Mouse (Mus musculus): ENCODE measurements around the gene Aida.
"Not testable (repeated sequence)": the region's sequence is repeated elsewhere in the genome, so short reads cannot be mapped to it uniquely, and the experiment has no call there.

Aida gene

DNA sequence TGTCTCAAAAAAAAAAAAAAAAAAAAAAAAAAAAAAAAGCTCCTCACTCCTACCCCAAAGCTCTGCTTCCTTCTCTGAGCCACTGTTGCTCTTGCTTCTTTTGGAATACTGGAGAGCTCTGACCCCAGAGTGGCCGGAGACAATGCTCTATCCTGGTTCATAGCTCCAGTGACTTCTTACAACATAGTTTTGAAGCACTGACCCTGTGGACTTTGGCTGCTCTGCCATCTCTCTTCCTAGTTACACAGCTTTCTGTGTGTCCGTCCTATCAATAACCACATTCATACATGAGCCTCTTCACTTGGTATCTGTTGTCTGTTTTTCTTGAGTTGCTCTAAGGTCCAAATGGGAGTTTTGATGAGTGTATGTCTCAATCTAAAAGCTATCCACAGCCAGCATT, 15.7 kb downstream of the Aida start:
- no peak for DNase-seq (ENCODE audit: inconsistent age in 2 of 2, low spot score in 1 of 2)

- no peak for DNase-seq (ENCODE audit: inconsistent age in 2 of 2, low spot score in 1 of 2)
Measured at GRCm38 (mm10) chr1:183315783-183316182, 19.4 kb downstream of the Aida start.

DNA sequence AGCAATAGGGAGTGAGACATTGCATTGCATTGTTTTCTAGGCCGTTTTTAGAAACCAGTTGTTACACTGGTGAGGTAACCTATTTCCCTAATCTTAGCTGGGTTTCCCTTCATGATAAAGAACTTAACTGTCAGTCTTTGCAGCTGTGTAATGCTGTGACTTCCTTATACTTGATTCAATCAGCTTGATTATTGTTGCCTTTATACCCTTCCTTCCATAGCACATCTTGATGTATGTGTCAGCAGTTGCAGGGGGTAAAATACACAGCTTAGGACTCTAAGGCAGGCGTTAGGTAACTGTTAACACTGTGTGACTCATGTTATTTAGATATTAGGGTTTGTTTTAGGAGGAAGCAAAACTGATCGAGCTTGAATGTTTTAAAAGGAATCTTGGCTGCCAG, 24.3 kb downstream of the Aida start:
- DNase-seq (ENCODE audit: inconsistent age in 2 of 2, low spot score in 1 of 2) = no peak

GRCm38 (mm10) chr1:183322496-183322895, 26.1 kb downstream of the Aida start:
- DNase-seq (ENCODE audit: inconsistent age in 2 of 2, low spot score in 1 of 2) = not testable (repeated sequence)

DNA sequence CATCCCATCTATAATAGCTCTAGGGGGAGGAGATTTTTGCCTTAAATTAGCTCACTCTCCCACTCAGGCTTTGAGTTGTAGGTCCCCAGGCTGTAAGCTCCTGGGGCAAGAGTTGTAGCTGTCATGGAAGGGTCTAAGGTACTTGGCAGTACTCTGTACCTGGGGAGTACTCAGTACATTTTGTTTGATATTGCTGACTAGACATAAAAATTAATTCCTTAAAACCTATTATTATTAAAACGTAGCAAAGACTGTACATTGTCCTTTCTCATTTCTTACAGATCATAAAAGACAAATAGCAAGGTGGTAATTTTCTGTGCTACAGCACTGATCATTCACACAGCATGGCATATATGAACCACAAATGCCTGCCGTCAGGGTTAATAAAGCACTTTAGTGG, 27.5 kb downstream of the Aida start:
- DNase-seq (ENCODE audit: inconsistent age in 2 of 2, low spot score in 1 of 2) = no peak

GRCm38 (mm10) chr1:183324433-183324832, 28.0 kb downstream of the Aida start:
- no peak for DNase-seq (ENCODE audit: inconsistent age in 2 of 2, low spot score in 1 of 2)

GRCm38 (mm10) chr1:183327171-183327570, 30.8 kb downstream of the Aida start:
- peak in 1 of 2 experiments; percentile 70 for DNase-seq (ENCODE audit: inconsistent age in 2 of 2, low spot score in 1 of 2)

DNA sequence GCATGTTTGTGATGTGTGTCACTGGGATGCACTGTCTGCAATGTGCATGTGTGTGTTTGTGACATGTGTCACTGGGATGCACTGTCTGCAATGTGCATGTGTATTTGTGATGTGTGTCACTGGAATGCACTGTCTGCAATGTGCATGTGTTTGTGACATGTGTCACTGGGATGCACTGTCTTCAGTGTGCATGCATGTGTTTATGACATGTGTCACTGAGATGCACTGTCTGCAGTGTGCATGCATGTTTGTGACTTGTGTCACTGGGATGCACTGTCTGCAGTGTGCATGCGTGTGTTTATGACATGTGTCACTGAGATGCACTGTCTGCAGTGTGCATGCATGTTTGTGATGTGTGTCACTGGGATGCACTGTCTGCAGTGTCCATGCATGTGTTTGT, 46.5 kb downstream of the Aida start:
- DNase-seq (ENCODE audit: inconsistent age in 2 of 2, low spot score in 1 of 2) = not testable (repeated sequence)

DNA sequence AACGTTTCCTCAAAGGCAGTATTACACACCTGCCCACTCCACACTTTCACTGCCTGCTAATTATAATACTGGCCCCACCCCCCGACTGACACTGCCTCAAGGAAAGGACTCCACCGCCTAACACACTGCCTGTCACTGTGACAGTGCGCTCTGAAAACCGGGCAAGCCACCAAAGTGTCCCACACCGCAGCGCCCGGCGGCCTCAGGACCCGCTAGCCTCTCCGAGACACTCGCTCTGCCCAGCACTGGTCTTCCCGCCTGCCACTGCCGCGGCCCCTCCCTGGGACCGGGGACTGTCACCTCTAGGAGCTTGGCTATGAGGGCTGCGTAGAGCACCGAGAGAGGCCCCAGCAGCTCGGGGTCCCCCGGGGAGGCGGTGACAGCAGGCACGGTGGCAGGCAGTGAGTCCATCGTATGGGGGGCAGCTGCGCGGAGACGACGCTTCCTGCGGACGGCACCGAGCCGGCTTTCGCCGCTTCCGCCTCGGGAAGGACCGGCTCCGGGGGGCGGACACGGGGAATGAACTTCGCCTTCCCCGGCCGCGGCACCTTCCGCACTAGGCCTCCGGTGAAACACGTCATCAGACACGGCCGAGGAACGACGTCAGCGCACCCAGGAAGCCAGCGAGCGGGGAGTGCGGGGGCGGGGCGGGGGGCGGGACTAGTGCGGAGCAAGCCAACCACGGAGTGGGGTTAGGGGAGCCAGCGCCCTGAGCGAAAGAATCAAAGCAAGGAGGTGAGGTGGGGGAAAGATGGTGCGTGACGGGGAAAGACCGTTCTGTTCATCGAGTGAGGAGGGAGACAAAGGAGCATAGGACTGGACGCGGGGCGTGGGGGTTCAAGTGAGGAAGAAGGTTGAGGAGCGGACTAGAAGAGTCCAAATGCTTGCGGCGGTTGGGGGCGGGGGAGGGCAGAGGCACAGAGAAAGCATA, 48.8 kb downstream of the Aida start:
- peak; percentile 90 to 95 for DNase-seq (ENCODE audit: inconsistent age in 2 of 2, low spot score in 1 of 2)

DNA sequence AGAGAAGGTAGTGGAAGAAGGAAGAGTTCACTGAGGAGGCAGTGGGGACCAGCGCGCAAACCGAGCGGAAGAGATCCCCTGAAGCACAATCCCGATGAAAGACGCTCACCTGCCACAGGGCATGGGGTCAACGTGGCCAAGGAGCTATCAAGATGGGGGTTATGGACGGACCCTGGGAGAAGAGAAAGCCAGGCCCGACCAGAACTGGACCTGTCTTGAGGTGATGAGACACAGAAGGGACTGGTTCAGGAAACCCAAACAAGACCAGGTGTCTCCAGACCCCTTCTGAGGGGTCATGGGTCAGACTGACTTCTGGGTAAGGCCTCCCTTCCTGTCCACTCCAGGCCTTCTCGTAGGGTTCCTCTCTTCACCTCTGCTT, 49.4 kb downstream of the Aida start:
- DNase-seq (ENCODE audit: inconsistent age in 2 of 2, low spot score in 1 of 2) = no peak

GRCm38 (mm10) chr1:183349840-183350239, 53.5 kb downstream of the Aida start:
- DNase-seq (ENCODE audit: inconsistent age in 2 of 2, low spot score in 1 of 2) = peak; percentile 79 to 94

DNA sequence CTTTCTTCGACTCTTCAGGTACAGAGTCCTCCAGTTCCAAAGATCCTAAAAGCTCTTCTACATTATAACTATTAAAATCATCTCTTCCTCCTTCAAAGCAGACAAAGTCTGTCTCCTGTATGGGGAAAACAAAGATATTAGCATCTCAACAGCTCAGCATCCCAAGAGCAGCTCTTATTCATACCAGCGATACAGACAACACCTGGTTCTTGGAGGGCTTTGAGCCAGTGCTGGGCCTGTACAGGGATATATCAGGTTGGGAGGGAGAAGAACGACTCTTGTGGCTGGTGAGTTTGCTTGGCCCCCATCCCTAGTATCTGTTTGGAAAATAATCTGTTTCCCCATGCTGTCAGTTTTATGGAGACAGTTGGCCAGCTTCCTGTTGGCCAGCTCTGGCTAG, 62.5 kb downstream of the Aida start:
- no peak for DNase-seq (ENCODE audit: inconsistent age in 2 of 2, low spot score in 1 of 2)

GRCm38 (mm10) chr1:183362301-183362700, 65.9 kb downstream of the Aida start:
- DNase-seq (ENCODE audit: inconsistent age in 2 of 2, low spot score in 1 of 2) = no peak

DNA sequence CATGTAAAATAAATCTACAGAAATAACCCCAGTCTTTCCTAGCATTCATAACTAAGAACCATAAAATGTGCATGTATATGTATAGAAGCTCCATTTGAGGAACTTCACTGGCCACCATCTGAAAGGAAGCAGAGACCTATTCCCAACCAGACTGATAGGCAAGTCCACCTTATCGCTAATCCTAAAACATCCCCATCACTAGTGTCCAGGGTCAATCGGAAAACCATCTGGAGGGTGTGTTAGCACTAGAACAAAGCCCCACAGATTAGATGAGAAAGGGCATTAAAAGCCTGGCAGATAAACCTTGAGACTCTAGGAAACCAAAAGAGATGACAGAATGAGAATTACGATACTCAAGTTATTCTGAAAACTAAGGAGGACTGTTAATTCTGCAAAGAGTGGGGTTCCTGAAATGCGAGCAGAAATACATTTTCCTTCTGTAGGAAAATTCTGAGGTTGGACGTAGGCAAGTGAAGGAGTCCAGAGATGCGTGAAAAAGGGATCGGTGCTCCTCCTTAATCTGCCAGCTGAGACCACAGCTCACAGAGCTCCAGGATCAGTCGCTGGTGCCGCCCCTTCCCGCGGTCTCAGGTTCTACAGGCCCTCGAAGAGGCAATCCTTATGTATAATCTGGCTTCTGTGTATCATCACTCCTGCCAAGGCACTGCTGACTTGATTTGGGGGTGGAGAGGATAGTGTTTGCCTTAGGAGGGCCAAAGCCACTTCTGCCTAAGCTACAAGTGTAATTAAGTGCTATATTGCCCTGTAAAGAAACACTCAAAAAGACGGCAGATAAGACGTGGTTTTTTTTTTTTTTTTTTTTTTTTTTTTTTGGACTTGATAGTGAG, 66.6 kb downstream of the Aida start:
- DNase-seq (ENCODE audit: inconsistent age in 2 of 2, low spot score in 1 of 2) = no peak

GRCm38 (mm10) chr1:183363577-183363867, 67.1 kb downstream of the Aida start:
- DNase-seq (ENCODE audit: inconsistent age in 2 of 2, low spot score in 1 of 2) = no peak

- DNase-seq (ENCODE audit: inconsistent age in 2 of 2, low spot score in 1 of 2) = peak in 1 of 2 experiments; percentile 48
Measured at GRCm38 (mm10) chr1:183366361-183366760, 70.0 kb downstream of the Aida start.

DNA sequence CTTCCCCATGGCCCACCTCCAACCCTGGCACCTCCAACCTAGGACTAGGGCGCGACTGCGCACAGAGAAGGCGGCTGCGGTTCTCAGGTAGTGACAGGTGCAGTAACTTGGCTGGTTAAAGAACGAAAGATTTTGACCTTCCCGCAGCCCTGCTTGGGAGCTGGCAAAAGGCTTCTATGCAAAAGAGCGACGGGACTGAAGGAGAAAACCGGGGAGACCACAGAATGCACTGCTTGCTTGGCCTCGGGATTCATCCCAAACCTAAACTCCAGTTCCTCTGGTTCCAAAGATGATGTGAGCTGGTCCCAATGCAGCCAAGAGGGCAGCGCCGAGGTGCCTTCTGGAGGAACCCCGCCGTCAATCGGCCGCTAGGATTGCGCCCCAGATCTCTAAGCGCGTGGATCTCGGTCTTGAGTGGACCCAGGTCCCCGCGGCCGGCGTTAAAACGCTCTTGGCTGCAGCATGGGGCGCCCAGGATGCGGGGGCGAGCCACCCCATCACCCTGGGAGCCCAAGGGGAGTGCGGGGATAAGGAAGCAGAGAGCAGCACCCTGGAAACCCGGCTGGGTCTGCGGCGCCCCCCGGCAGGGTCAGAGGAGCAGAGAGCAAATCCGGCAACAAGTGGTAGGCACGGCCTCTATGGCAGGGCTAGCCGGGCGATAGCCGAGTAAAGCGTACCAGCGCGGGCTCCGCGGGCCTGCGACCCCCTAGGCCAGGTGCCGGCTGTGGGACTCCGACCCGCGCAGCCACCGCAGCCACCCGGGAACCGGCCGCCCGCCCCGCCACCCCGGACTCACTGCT, 72.4 kb downstream of the Aida start:
- peak in 1 of 2 experiments; percentile 78 for DNase-seq (ENCODE audit: inconsistent age in 2 of 2, low spot score in 1 of 2)

- peak; percentile 97 to 98 for DNase-seq (ENCODE audit: inconsistent age in 2 of 2, low spot score in 1 of 2)
Measured at GRCm38 (mm10) chr1:183369427-183370014, 73.1 kb downstream of the Aida start, which contains the start of gene Mia3. Mia3 (minus strand) TSS chr1:183369553.

DNA sequence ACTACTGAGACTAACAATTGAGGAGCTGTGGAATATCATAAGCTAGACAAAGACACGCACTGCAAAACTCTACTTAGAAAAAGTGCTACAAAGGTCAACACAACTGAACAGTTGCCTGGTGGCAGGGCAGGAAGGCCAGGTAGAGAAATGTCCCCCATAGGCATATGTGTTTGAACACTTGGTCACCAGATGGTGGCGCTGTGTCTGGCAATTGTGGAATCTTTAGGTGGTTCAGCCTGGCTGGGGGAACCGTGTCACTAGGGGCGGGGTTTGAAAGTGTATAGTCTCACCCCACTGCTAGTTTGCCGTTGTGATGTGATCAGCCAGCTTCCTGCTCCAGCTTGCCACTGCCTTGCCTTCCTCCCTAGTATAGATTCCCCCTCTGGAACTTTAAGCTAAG, 78.3 kb downstream of the Aida start:
- no peak for DNase-seq (ENCODE audit: inconsistent age in 2 of 2, low spot score in 1 of 2)
